Mouse (Mus musculus) cerebellum, postnatal 4 days (tissue): ENCODE results near the gene Hck.

Experiments used
- DNase-seq, 2 experiments: peaks; one replicate each; pipeline ENCODE4 v3.0.0; 2022; ENCODE audit warnings: low spot score in 2 of 2, mixed read lengths in 1 of 2

The Hck gene

GRCm38 (mm10) chr2:153108313-153109264 lies at the start of gene Hck:
Hck (plus strand) TSS chr2:153108468.
- DNase-seq: peak in 1 of 2 experiments; percentile 14

GRCm38 (mm10) chr2:153060216-153060615 lies 48.1 kb upstream of the Hck start:
- DNase-seq: no peak

GRCm38 (mm10) chr2:153063394-153063793 lies 44.9 kb upstream of the Hck start:
- DNase-seq: no peak

- DNase-seq: no peak
These were observed 43.9 kb upstream of the Hck start for GRCm38 (mm10) chr2:153064190-153064970.

GRCm38 (mm10) chr2:153065747-153066508 lies 42.3 kb upstream of the Hck start, which contains the start of gene Ccm2l:
Ccm2l (plus strand) TSS chr2:153065955.
- no peak for DNase-seq

GRCm38 (mm10) chr2:153066991-153067390 lies 41.3 kb upstream of the Hck start:
- DNase-seq: no peak

GRCm38 (mm10) chr2:153070762-153071490 lies 37.3 kb upstream of the Hck start:
- DNase-seq: peak in 1 of 2 experiments; percentile 39

GRCm38 (mm10) chr2:153071491-153072184 lies 36.6 kb upstream of the Hck start:
- DNase-seq: peak in 1 of 2 experiments; percentile 66

- DNase-seq: no peak
These were observed 33.6 kb upstream of the Hck start for GRCm38 (mm10) chr2:153074651-153075050.

- DNase-seq: no peak
These were observed 32.3 kb upstream of the Hck start for GRCm38 (mm10) chr2:153075961-153076360.

- DNase-seq: peak; percentile 54 to 82
These were observed 27.3 kb upstream of the Hck start for GRCm38 (mm10) chr2:153080841-153081523.

- no peak for DNase-seq
These were observed 26.4 kb upstream of the Hck start for GRCm38 (mm10) chr2:153081866-153082265.

GRCm38 (mm10) chr2:153083275-153083674 lies 25.0 kb upstream of the Hck start:
- DNase-seq: no peak

- no peak for DNase-seq
These were observed 24.4 kb upstream of the Hck start for GRCm38 (mm10) chr2:153083824-153084223.

GRCm38 (mm10) chr2:153084261-153084976 lies 23.8 kb upstream of the Hck start:
- no peak for DNase-seq

- DNase-seq: no peak
These were observed 22.7 kb upstream of the Hck start for GRCm38 (mm10) chr2:153085556-153085955.

GRCm38 (mm10) chr2:153086166-153086565 lies 22.1 kb upstream of the Hck start:
- no peak for DNase-seq

- no peak for DNase-seq
These were observed 21.2 kb upstream of the Hck start for GRCm38 (mm10) chr2:153087091-153087490.

GRCm38 (mm10) chr2:153089316-153089715 lies 19.0 kb upstream of the Hck start:
- DNase-seq: no peak
